Mouse (Mus musculus): Measurements from ENCODE around the gene Ing2. TPM values are rescaled to one million over a fixed set of nuclear protein-coding genes. Genes with fewer than 3 reads are reported as not detected.

Gene Ing2
- total RNA-seq, 2 experiments from 2014 or later, result 18.4 to 23.0 TPM

Other genes starting within 250 kb of the Ing2 start
- 10 to 100 TPM; 12.4 to 18.8 TPM for gene Stox2, start 229.2 kb downstream of the Ing2 start, total RNA-seq (2021)
- gene Trappc11, start 142.1 kb downstream of the Ing2 start, total RNA-seq (2021), result 10 to 100 TPM; 27.9 to 31.3 TPM
- gene Rwdd4a, start 141.9 kb downstream of the Ing2 start, total RNA-seq (2021), result 10 to 100 TPM; 44.9 to 56.7 TPM
- 10 to 100 TPM; 13.4 to 14.4 TPM for gene Cdkn2aip, start 38.4 kb upstream of the Ing2 start, total RNA-seq (2021)
- gene Cldn24, start 146.6 kb upstream of the Ing2 start, total RNA-seq (2021), result not detected
- gene Cldn22, start 148.9 kb upstream of the Ing2 start, total RNA-seq (2021), result under 1 TPM; 0.39 to 0.54 TPM

Data from adrenal gland, postnatal 10 days (tissue).